Mouse (Mus musculus) liver, adult (tissue): ENCODE data around the gene Thtpa.

ENCODE experiments used
- GATA4 ChIP-seq: IDR thresholded peaks from 2 replicates; pipeline ENCODE4 v1.6.1; 2014; ENCODE audit warnings: mild to moderate bottlenecking, low read length; ENCODE audit not compliant: insufficient replicate concordance

The Thtpa gene

GRCm38 (mm10) chr14:55066042-55066441 is 28.5 kb upstream of the Thtpa start:
- TF ChIP-seq GATA4: no peak

DNA sequence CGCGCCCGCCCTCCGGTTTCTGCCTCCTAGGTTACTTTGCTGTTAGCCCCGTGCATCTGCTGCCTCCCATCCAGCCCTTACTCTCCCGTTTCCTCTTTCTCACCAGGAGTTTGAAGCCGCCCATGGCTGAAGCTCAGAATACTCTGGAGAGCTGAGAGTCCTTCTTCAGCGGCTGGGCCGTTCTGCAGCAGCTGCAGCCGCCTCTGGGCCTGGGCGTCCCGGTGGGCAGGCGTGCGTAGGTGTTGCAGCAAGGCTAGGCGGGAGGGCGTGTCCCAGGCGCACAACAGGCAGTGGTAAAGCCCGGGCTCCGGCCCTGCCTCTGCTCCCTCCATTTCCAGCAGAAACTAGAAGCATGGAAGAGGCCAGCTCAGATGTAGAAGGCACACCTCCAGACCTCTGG is 22.8 kb upstream of the Thtpa start:
- no peak for TF ChIP-seq GATA4

DNA sequence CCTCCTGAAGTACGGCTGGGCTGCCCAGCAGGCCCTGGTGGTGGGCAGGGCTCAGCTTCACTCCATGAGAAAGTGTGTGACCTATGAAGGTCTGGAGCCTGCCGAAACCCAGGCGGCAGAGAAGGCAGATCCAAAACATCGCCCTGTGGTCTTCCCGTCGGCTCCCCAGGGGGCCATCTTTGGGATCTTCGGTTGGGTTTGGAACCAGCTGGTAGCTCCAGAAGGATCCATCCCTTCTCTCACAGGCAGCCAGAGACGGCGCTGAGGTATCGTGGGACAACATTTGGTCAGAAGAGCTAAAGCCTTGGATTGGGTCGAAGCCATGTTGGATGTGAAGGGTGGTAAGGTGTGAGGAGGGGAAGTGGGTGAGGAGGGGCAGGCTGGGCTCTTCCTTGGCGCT is 20.2 kb upstream of the Thtpa start:
- no peak for TF ChIP-seq GATA4

DNA sequence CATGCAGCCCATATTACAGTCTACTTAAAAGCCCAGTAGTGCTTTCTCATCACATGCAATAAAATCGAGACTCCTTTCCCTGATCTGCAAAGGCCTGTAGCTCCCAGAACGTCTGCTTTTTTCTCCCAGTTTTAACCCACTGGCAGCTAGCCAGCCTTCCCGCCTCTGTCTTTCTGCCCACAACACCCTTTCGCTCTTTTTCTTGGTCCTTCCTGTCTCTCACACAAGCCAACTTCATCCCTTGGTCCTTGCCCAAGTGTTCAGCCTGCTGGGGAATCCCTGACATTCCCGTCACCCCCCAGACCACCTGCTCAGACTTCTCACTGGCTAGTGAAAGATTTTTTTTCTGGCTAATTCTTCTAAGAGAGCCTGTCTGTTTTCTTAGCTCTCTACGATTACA is 18.4 kb upstream of the Thtpa start:
- no peak for TF ChIP-seq GATA4

DNA sequence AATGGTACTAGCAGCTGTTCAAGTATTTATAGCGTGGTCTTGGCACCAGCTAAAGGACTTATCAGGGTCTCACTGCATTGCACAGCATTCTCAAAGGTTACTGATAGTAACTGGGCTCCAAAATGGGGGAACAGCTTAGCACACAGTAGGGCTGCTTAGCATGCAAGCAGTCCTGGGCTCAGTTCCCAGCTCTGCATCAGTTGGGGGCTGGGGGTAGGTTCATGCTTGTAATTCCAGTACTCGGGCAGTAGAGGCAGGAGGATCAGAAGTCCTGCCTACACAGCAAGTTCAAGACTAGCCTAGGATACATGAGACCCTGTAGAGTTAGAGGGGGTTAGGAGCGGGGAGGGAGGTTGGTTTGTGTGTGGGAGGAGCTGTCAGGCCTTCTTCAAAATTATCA is 17.6 kb upstream of the Thtpa start:
- TF ChIP-seq GATA4: no peak

DNA sequence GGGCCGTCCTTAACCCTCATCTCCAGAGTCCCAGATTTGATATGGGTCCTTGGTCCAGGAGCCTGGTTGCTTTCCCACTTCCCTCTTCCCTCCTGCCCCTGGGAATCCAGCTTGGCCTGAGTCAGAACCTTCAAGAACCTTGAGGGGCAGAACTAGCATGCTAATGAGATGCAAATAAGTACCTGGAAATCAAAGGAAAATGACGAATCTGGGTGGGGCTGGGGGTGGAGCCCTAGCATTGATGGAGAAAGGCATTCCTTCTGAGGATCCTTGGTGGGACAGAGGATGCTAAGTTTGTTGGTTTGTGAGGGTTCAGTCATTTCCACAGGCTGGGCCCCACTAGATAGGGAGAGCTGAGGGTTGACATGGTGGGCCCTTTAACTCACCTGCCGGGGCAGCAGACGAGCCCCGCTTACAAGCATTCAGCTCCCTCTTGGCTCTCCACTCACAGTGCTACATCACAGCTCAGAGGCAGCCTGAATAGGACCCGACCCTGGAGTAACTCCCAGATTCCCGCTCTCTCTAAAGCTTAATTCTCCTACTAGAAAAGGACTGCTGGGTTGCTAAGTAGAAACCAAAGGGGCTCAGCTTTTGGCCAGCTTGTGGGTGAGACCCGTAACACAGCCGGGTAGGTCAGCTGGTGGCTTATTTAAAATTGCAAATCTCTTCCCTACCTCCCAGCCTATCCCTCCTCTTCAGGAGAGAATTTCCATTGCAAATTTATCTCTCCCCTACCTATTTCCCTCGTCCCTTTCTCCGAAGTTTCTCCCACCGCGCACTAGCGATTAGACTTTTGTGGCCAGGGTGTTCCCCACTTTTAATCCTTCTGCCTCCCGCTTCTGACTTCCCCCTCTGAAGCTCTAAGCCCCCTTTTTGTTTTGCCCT is 16.9 kb upstream of the Thtpa start:
- TF ChIP-seq GATA4: no peak

GRCm38 (mm10) chr14:55078366-55078989 is 16.1 kb upstream of the Thtpa start:
- no peak for TF ChIP-seq GATA4

- no peak for TF ChIP-seq GATA4
These were observed 15.2 kb upstream of the Thtpa start for GRCm38 (mm10) chr14:55079214-55079970.

GRCm38 (mm10) chr14:55081105-55081504 is 13.5 kb upstream of the Thtpa start:
- TF ChIP-seq GATA4: no peak

DNA sequence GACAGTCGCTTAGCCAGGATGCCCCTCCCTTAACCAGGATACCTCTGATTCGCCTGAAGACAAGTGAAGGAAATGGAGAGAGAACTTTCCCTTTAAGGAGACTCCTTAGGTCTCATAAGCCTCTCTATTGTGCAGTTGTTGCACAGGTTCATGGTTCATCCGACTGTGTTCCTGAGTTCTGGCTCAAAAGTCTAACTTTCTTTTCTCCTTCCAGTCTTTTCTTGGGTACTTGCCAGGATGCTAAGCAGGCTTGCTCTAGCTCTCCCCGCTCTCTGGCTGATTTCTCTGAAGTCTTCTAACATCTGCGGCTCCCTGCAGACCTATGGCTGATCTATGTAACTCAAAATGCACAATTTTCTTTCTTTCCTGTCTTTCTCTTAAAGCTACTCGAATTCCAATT is 11.1 kb upstream of the Thtpa start:
- TF ChIP-seq GATA4: no peak

GRCm38 (mm10) chr14:55085324-55086008 is 9.1 kb upstream of the Thtpa start:
- no peak for TF ChIP-seq GATA4

- no peak for TF ChIP-seq GATA4
These were observed 8.5 kb upstream of the Thtpa start for GRCm38 (mm10) chr14:55086009-55086514.

GRCm38 (mm10) chr14:55089199-55089947 is 5.2 kb upstream of the Thtpa start:
- TF ChIP-seq GATA4: no peak

- TF ChIP-seq GATA4: no peak
These were observed 3.2 kb upstream of the Thtpa start for GRCm38 (mm10) chr14:55091209-55091865.

- TF ChIP-seq GATA4: no peak
These were observed 2.5 kb upstream of the Thtpa start, which contains the start of gene Zfhx2 for GRCm38 (mm10) chr14:55092011-55092577. Gene Zfhx2, minus strand, starts transcription at chr14:55092324.
